Mouse (Mus musculus) gastrocnemius, postnatal 36 days (tissue): ENCODE measurements around the gene Ifnz. TPM values are rescaled to one million over a fixed set of nuclear protein-coding genes. Genes with fewer than 3 reads are reported as not detected.
"Not testable (repeated sequence)": the region's sequence is repeated elsewhere in the genome, so short reads cannot be mapped to it uniquely, and the experiment has no call there.

ENCODE experiments used
- DNase-seq, 2 experiments: peaks; one replicate each; pipeline ENCODE4 v3.0.0; 2022
- intact Hi-C: fragments of 180-260 bp; cut with DNase I; formaldehyde crosslinking; loops from one replicate; pipeline ENCODE4 v1.15.1; 2025
- total RNA-seq, 2 experiments: library from RNA; stranded (reverse); gene quantifications; 2 replicates each; pipeline ENCODE4 v1.2.3; 2021

The Ifnz gene
- total RNA-seq, 2 experiments from 2014 or later, result not detected

DNA sequence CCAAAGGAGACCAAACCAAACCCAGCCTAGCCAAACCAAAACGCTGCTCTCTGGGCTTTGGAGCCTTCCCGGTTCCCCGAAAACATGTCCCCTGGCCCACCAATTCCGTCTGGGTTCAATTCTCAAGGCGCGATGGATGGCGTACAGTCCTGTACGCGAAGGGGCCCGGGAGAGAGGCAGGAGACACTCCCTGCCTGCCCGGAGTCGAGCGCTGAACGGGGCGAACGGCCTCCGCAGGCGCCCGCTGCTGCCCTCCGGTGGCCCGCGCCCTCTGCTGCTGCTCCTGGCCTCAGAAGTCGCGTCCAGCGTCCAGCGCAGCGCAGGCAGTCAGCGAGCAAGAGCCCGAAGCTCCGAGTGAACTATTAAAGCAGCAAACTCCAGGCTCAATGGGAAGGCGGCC lies 404 bp downstream of the Ifnz start:
- DNase-seq, result not testable (repeated sequence)

GRCm38 (mm10) chr4:88785409-88785808 lies 3.5 kb downstream of the Ifnz start, which contains the start of gene Gm13276:
TSS of gene Gm13276 (plus strand) at chr4:88785709.
- DNase-seq, intact Hi-C loops: not testable (repeated sequence)

More for the DNA sequence above, 404 bp downstream of the Ifnz start:
- intact Hi-C loops, result not testable (repeated sequence)

GRCm38 (mm10) chr4:88788402-88788801 lies 6.5 kb downstream of the Ifnz start, which contains the start of gene Gm13277:
TSS of gene Gm13277 (plus strand) at chr4:88788632.
- DNase-seq, result peak; percentile 34 to 63
- intact Hi-C loops, result not testable (repeated sequence)

DNA sequence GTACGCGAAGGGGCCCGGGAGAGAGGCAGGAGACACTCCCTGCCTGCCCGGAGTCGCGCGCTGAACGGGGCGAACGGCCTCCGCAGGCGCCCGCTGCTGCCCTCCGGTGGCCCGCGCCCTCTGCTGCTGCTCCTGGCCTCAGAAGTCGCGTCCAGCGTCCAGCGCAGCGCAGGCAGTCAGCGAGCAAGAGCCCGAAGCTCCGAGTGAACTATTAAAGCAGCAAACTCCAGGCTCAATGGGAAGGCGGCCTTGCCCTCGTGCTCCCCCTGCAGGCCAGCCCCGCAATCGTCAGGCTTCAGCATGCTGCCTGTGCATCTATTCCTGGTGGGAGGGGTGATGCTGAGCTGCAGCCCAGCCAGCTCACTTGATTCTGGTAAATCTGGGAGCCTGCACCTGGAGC lies 9.3 kb downstream of the Ifnz start, which contains the start of gene Gm13278:
TSS of gene Gm13278 (plus strand) at position 301 of the 400 bp plus-strand sequence.
- intact Hi-C loops, DNase-seq: not testable (repeated sequence)

DNA sequence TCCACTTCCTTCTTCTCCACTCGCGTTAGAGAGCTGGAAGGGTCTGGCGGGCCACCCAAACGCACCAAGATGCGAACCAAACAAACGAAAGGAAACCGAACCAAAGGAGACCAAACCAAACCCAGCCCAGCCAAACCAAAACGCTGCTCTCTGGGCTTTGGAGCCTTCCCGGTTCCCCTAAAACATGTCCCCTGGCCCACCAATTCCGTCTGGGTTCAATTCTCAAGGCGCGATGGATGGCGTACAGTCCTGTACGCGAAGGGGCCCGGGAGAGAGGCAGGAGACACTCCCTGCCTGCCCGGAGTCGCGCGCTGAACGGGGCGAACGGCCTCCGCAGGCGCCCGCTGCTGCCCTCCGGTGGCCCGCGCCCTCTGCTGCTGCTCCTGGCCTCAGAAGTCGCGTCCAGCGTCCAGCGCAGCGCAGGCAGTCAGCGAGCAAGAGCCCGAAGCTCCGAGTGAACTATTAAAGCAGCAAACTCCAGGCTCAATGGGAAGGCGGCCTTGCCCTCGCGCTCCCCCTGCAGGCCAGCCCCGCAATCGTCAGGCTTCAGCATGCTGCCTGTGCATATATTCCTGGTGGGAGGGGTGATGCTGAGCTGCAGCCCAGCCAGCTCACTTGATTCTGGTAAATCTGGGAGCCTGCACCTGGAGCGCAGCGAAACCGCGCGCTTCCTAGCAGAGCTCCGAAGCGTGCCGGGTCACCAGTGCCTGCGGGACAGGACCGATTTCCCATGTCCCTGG lies 12.2 kb downstream of the Ifnz start, which contains the start of gene Gm13275:
TSS of gene Gm13275 (plus strand) at position 552 of the 740 bp plus-strand sequence.
- peak; percentile 45 to 80 for DNase-seq
- intact Hi-C loops, result not testable (repeated sequence)

GRCm38 (mm10) chr4:88797097-88797496 lies 15.2 kb downstream of the Ifnz start, which contains the start of gene Gm13279:
TSS of gene Gm13279 (plus strand) at chr4:88797397.
- intact Hi-C loops, DNase-seq: not testable (repeated sequence)

- intact Hi-C loops, DNase-seq: not testable (repeated sequence)
Measured at GRCm38 (mm10) chr4:88799365-88799764, 17.4 kb downstream of the Ifnz start, which contains the start of gene Gm13285. TSS of gene Gm13285 (plus strand) at chr4:88799665.

GRCm38 (mm10) chr4:88802954-88803353 lies 21.0 kb downstream of the Ifnz start, which contains the start of gene Gm13287:
TSS of gene Gm13287 (plus strand) at chr4:88803254.
- DNase-seq, intact Hi-C loops: not testable (repeated sequence)

DNA sequence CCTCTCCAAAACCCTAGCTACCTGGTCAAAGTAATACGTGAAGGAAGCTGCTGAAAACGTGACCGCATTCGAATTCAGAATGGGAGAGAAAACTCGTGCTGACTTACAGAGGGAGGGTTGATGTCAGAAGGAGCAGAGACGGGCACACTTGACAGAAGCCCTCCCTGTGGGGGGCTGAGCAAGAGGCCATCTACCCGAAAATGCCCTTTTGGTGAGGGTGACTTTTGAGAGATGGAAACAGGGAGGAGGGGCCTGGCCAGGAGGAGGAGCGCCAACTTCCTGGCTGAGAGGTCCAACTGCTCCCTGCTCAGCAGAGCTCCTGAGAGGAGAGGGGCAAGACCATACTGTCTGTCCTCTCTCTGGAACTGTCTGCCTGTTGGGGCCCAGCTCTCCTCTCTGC lies 23.3 kb downstream of the Ifnz start, which contains the start of gene Gm13288:
TSS of gene Gm13288 (plus strand) at position 301 of the 400 bp plus-strand sequence.
- DNase-seq, intact Hi-C loops: not testable (repeated sequence)

- DNase-seq, intact Hi-C loops: not testable (repeated sequence)
Measured at GRCm38 (mm10) chr4:88805761-88806160, 23.8 kb downstream of the Ifnz start.

DNA sequence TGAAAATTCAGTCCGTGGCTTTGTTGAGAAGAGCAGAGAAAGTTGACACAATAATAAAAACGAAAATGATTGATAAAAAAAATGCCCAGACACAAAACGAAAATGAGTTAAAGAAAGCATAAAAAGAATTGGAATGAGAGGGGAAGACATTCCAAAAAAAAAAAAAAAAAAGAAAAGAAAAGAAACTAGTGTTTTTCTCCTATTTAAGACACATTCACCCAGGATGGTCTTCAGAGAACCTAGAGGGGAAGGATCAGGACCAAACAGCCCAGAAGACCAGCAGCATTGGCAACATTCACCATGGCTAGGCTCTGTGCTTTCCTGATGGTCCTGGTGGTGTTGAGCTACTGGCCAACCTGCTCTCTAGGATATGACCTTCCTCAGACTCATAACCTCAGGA lies 34.0 kb downstream of the Ifnz start, which contains the start of gene Ifna7:
TSS of gene Ifna7 (plus strand) at position 301 of the 400 bp plus-strand sequence.
- intact Hi-C loops, result no loop called here
- DNase-seq, result no peak

DNA sequence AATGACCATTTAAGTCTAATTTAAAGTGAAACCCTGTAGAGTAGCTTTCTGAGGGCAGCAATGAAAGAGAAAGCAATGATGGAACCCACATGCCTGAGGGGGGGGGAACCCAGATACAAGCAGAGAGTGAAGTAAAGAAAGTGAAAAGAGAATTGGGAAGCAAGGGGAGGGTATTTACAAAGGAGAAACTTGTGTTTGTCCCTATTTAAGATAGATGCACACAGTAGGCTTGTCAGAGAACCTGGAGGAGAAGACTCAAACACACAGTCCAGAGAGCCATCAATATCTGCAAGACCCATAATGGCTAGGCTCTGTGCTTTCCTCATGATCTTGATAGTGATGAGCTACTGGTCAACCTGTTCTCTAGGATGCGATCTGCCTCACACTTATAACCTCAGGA lies 37.7 kb downstream of the Ifnz start, which contains the start of gene Ifna11:
TSS of gene Ifna11 (plus strand) at position 301 of the 400 bp plus-strand sequence.
- intact Hi-C loops, result loop anchor here (2.0 kb wide), 1 partner anchor 137 kb away; the partner anchor contains the start of gene Ifna2
- DNase-seq, result no peak

- DNase-seq, result no peak
- intact Hi-C loops, result no loop called here
Measured at GRCm38 (mm10) chr4:88822995-88823394, 41.1 kb downstream of the Ifnz start.

- intact Hi-C loops, DNase-seq: not testable (repeated sequence)
Measured at GRCm38 (mm10) chr4:88827116-88827515, 45.2 kb downstream of the Ifnz start, which contains the start of gene Ifna6. TSS of gene Ifna6 (plus strand) at chr4:88827416.

DNA sequence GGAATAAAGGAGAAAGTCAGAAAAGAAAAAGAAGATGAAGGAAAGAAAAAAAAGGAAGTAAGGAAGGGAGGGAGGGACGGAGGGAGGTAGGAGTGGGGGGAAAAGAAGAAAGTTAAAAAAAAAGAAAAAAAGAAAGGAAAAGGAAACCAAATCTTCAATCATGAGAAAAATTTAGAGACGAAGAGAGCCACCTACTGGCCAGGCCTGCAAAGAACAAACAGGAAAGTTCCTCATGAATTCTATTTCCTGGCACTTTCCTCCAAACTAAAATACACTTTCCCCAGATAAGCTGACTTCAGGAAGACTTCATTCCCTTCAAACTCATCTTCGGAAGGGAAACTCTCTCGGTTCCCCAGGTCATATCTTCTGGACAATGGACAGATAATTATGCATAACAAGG lies 48.6 kb downstream of the Ifnz start:
- no peak for DNase-seq

More for the DNA sequence above, 48.6 kb downstream of the Ifnz start:
- intact Hi-C loops, result no loop called here

Other genes with a start within 250 kb of the Ifnz start
- not detected for gene Ifna15, start 223.9 kb upstream of the Ifnz start, total RNA-seq
- gene Ifna14, start 210.3 kb upstream of the Ifnz start, total RNA-seq, result not detected
- gene Ifna9, start 189.7 kb upstream of the Ifnz start, total RNA-seq, result not detected
- not detected for gene Ifna12, start 178.8 kb upstream of the Ifnz start, total RNA-seq
- gene C87499, start 147.7 kb upstream of the Ifnz start, total RNA-seq, result not detected
- gene Ifna13, start 137.7 kb upstream of the Ifnz start, total RNA-seq, result not detected
- not detected for gene Ifna16, start 105.2 kb upstream of the Ifnz start, total RNA-seq
- not detected for gene Ifna2, start 98.2 kb upstream of the Ifnz start, total RNA-seq
- not detected for gene Ifnab, start 90.8 kb upstream of the Ifnz start, total RNA-seq
- under 1 TPM in 1 of 2 experiments, not detected in 1; 0.42 TPM for gene Gm26566, start 60.3 kb upstream of the Ifnz start, total RNA-seq
- gene Klhl9, start 59.7 kb upstream of the Ifnz start, total RNA-seq, result 10 to 100 TPM; 43.9 to 50.4 TPM
- not detected for gene Gm13271, start 27.3 kb upstream of the Ifnz start, total RNA-seq
- not detected for gene Gm13283, start 22.0 kb upstream of the Ifnz start, total RNA-seq
- gene Gm13290, start 8.3 kb upstream of the Ifnz start, total RNA-seq, result not detected
- not detected for gene Gm13289, start 5.2 kb upstream of the Ifnz start, total RNA-seq
- gene Gm13272, start 2.3 kb upstream of the Ifnz start, total RNA-seq, result not detected
- not detected for gene Gm13276, start 3.6 kb downstream of the Ifnz start, total RNA-seq
- not detected for gene Gm13277, start 6.5 kb downstream of the Ifnz start, total RNA-seq
- not detected for gene Gm13278, start 9.4 kb downstream of the Ifnz start, total RNA-seq
- not detected for gene Gm13275, start 12.4 kb downstream of the Ifnz start, total RNA-seq
- not detected for gene Gm13279, start 15.3 kb downstream of the Ifnz start, total RNA-seq
- gene Gm13285, start 17.5 kb downstream of the Ifnz start, total RNA-seq, result not detected
- not detected for gene Gm13287, start 21.1 kb downstream of the Ifnz start, total RNA-seq
- gene Gm13288, start 23.4 kb downstream of the Ifnz start, total RNA-seq, result not detected
- not detected for gene Ifna7, start 34.1 kb downstream of the Ifnz start, total RNA-seq
- gene Ifna11, start 37.8 kb downstream of the Ifnz start, total RNA-seq, result not detected
- gene Ifna6, start 45.3 kb downstream of the Ifnz start, total RNA-seq, result not detected
- not detected for gene Ifna5, start 53.4 kb downstream of the Ifnz start, total RNA-seq
- gene Ifna4, start 59.7 kb downstream of the Ifnz start, total RNA-seq, result not detected
- not detected for gene Ifna1, start 68.0 kb downstream of the Ifnz start, total RNA-seq
- not detected for gene Ifne, start 98.1 kb downstream of the Ifnz start, total RNA-seq